8 mouse cellular contexts compared by ENCODE assay signal in the genomic region with DNA sequence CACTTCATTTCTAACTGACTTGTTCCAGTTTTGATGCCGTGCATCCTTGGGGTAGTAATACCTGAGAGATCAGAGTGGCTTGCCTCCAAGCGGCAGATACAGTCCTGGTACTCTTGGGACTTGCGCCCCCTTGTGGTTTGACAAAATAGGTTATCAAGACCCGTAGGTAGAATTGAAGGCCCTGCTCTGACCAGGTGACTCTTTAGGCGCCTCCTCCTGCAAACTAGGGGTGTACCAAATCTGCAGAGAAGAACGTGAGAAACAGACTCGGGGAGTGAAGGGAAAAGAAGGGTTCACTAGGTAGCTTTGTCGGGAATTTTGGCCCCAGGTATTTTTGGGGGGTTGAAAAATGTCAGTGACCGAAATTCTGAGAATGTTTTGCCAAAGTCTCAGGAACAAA. TPM values are rescaled to one million over a fixed set of nuclear protein-coding genes. Genes with fewer than 3 reads are reported as not detected.
DNase-seq lines count a peak whose midpoint lies in the region; ATAC-seq and TF ChIP-seq lines count a peak whose summit lies in the region.

No protein-coding gene starts in this region.

- no peaks in the 10 kb centered on the region for H3K4me1 ChIP-seq in ES-Bruce4 (ENCODE audit: control insufficient read depth, insufficient read depth, low read length)
- peaks cover 17% of the 10 kb centered on the region for H3K4me1 ChIP-seq in forebrain, embryonic 12.5 days
- peaks cover 14% of the 10 kb centered on the region; the same call in 1 of the 2 replicates for H3K4me1 ChIP-seq in heart, postnatal 0 days (ENCODE audit: control insufficient read depth, insufficient read depth)
- H3K4me1 ChIP-seq in liver, embryonic 16.5 days (ENCODE audit: control insufficient read depth, low read depth, low read length), result peaks cover 9% of the 10 kb centered on the region
- peaks cover 12% of the 10 kb centered on the region for H3K4me1 ChIP-seq in neural tube, embryonic 12.5 days
- peaks cover 2% of the 10 kb centered on the region; the same call in 1 of the 2 replicates for H3K4me1 ChIP-seq in stomach, postnatal 0 days (replicated peaks; ENCODE audit: control insufficient read depth, insufficient read depth)

- TF ChIP-seq POLR2A in ES-Bruce4 (IDR thresholded peaks at IDR 0.05; ENCODE audit: insufficient read depth, low read length), result no peak

- no peaks in the 10 kb centered on the region for H3K9me3 ChIP-seq in ES-Bruce4 (replicated peaks; ENCODE audit: control insufficient read depth, insufficient read depth, low read length, poor library complexity, severe bottlenecking)
- no peaks in the 10 kb centered on the region for H3K9me3 ChIP-seq in forebrain, embryonic 12.5 days
- H3K9me3 ChIP-seq in heart, postnatal 0 days (replicated peaks; ENCODE audit: control insufficient read depth, low read length), result no peaks in the 10 kb centered on the region
- H3K9me3 ChIP-seq in liver, embryonic 16.5 days (replicated peaks; ENCODE audit: control insufficient read depth, low read length), result no peaks in the 10 kb centered on the region
- H3K9me3 ChIP-seq in neural tube, embryonic 12.5 days, result no peaks in the 10 kb centered on the region
- no peaks in the 10 kb centered on the region for H3K9me3 ChIP-seq in stomach, postnatal 0 days (ENCODE audit: control insufficient read depth, low read length)

- H3K9ac ChIP-seq in ES-Bruce4 (ENCODE audit: low read depth, poor library complexity, severe bottlenecking), result peak overlapping the region; percentile 35
- H3K9ac ChIP-seq in forebrain, embryonic 12.5 days, result 0 out of 2 replicates have a peak overlapping the region, but pooled peaks have one; percentile 9
- peak overlapping the region; percentile 20; the same call in 1 of the 2 replicates for H3K9ac ChIP-seq in heart, postnatal 0 days (replicated peaks; ENCODE audit: low read depth, low read length)
- peak overlapping the region; percentile 33; the same call in 1 of the 2 replicates for H3K9ac ChIP-seq in liver, embryonic 16.5 days (ENCODE audit: low read depth, low read length)
- no peak overlapping the region for H3K9ac ChIP-seq in neural tube, embryonic 12.5 days
- peak overlapping the region; percentile 49; the same call in 1 of the 2 replicates for H3K9ac ChIP-seq in stomach, postnatal 0 days (ENCODE audit: low read length)

- H3K4me3 ChIP-seq in ES-Bruce4 (ENCODE audit: low read depth, low read length), result peak overlapping the region; percentile 12; the same call in 1 of the 2 replicates
- H3K4me3 ChIP-seq in forebrain, embryonic 12.5 days (replicated peaks), result no peak overlapping the region
- H3K4me3 ChIP-seq in heart, postnatal 0 days (ENCODE audit: low read depth, low read length), result peak overlapping the region; percentile 23; the same call in 1 of the 2 replicates
- peak overlapping the region; percentile 34 for H3K4me3 ChIP-seq in liver, embryonic 16.5 days (ENCODE audit: low read depth, low read length)
- no peak overlapping the region for H3K4me3 ChIP-seq in neural tube, embryonic 12.5 days
- no peak overlapping the region for H3K4me3 ChIP-seq in stomach, postnatal 0 days (ENCODE audit: low read depth, low read length)

- DNase-seq in c-Kit-positive CD71-positive TER-119-positive erythroid progenitor cells, embryonic 14.5 days (ENCODE audit: low spot score), result peak; percentile 86
- DNase-seq in heart, postnatal 0 days (ENCODE audit: low spot score), result peak; percentile 61
- peak; percentile 88 to 92 for DNase-seq in kidney, postnatal 36 days
- DNase-seq in stomach, postnatal 0 days (ENCODE audit: low spot score), result peak; percentile 84

- peak; percentile 74 for ATAC-seq in forebrain, embryonic 12.5 days (ENCODE audit: low FRiP score)
- ATAC-seq in heart, postnatal 0 days (ENCODE audit: insufficient read depth, low read depth), result peak; percentile 72
- peak; percentile 76 for ATAC-seq in liver, embryonic 16.5 days (ENCODE audit: low read depth)
- ATAC-seq in neural tube, embryonic 12.5 days (ENCODE audit: low FRiP score, low read depth), result peak; percentile 38; the same call in 1 of the 2 replicates
- ATAC-seq in stomach, postnatal 0 days (ENCODE audit: low FRiP score, low TSS enrichment), result peak; percentile 86

- WGBS in forebrain, embryonic 12.5 days, result 5% methylated on average over 9 of the region's 9 CpGs
- 5% methylated on average over 9 of the region's 9 CpGs for WGBS in heart, postnatal 0 days
- 2% methylated on average over 9 of the region's 9 CpGs for WGBS in liver, embryonic 16.5 days (ENCODE audit: insufficient replicate concordance)
- 3% methylated on average over 9 of the region's 9 CpGs for WGBS in neural tube, embryonic 12.5 days
- 5% methylated on average over 9 of the region's 9 CpGs for WGBS in stomach, postnatal 0 days

- no peak for TF ChIP-seq EP300 in ES-Bruce4 (IDR thresholded peaks at IDR 0.05; ENCODE audit: insufficient read depth, low read depth, low read length)
- no peak for TF ChIP-seq EP300 in heart, postnatal 0 days (IDR thresholded peaks at IDR 0.05; ENCODE audit: low read depth)
- TF ChIP-seq EP300 in stomach, postnatal 0 days (optimal IDR thresholded peaks at IDR 0.05), result no peak

- no peaks in the 10 kb centered on the region for H3K27me3 ChIP-seq in ES-Bruce4 (ENCODE audit: control insufficient read depth, insufficient read depth, low read length, poor library complexity, severe bottlenecking)
- no peaks in the 10 kb centered on the region; the same call in 1 of the 2 replicates for H3K27me3 ChIP-seq in forebrain, embryonic 12.5 days
- no peaks in the 10 kb centered on the region for H3K27me3 ChIP-seq in heart, postnatal 0 days (ENCODE audit: control insufficient read depth, insufficient read depth, low read length)
- H3K27me3 ChIP-seq in liver, embryonic 16.5 days (ENCODE audit: control insufficient read depth, insufficient read depth, low read depth, low read length), result 0 out of 2 replicates have a peak, but pooled peaks cover 3% of the 10 kb centered on the region
- H3K27me3 ChIP-seq in neural tube, embryonic 12.5 days (replicated peaks), result no peaks in the 10 kb centered on the region
- no peaks in the 10 kb centered on the region for H3K27me3 ChIP-seq in stomach, postnatal 0 days (ENCODE audit: control insufficient read depth, insufficient read depth, low read length)

- H3K36me3 ChIP-seq in ES-Bruce4 (ENCODE audit: control insufficient read depth, insufficient read depth, low read length, poor library complexity, severe bottlenecking), result no peaks in the 10 kb centered on the region
- H3K36me3 ChIP-seq in forebrain, embryonic 12.5 days (replicated peaks), result no peaks in the 10 kb centered on the region
- no peaks in the 10 kb centered on the region for H3K36me3 ChIP-seq in heart, postnatal 0 days (replicated peaks; ENCODE audit: control insufficient read depth, insufficient read depth, low read length)
- H3K36me3 ChIP-seq in liver, embryonic 16.5 days (ENCODE audit: control insufficient read depth, insufficient read depth), result no peaks in the 10 kb centered on the region
- H3K36me3 ChIP-seq in neural tube, embryonic 12.5 days, result no peaks in the 10 kb centered on the region
- H3K36me3 ChIP-seq in stomach, postnatal 0 days (ENCODE audit: control insufficient read depth, insufficient read depth, low read length), result no peaks in the 10 kb centered on the region

- peak overlapping the region; percentile 95 for H3K27ac ChIP-seq in ES-Bruce4 (ENCODE audit: insufficient read depth, low read length)
- H3K27ac ChIP-seq in forebrain, embryonic 12.5 days, result no peak overlapping the region
- peak overlapping the region; percentile 64 for H3K27ac ChIP-seq in heart, postnatal 0 days (ENCODE audit: low read depth)
- H3K27ac ChIP-seq in liver, embryonic 16.5 days (ENCODE audit: low read length), result peak overlapping the region; percentile 55
- no peak overlapping the region for H3K27ac ChIP-seq in neural tube, embryonic 12.5 days
- peak overlapping the region; percentile 53; the same call in 1 of the 2 replicates for H3K27ac ChIP-seq in stomach, postnatal 0 days (replicated peaks)

- peak; percentile 69 for TF ChIP-seq CTCF in ES-Bruce4 (IDR thresholded peaks at IDR 0.05; ENCODE audit: low read depth, low read length)
- TF ChIP-seq CTCF in heart, postnatal 0 days (IDR thresholded peaks at IDR 0.05; ENCODE audit: low read depth), result peak; percentile 79
- TF ChIP-seq CTCF in stomach, postnatal 0 days (IDR thresholded peaks at IDR 0.05; ENCODE audit: low read depth), result peak; percentile 86

- peak overlapping the region; percentile 41 for H3K4me2 ChIP-seq in forebrain, embryonic 12.5 days
- peak overlapping the region; percentile 56 for H3K4me2 ChIP-seq in heart, postnatal 0 days (ENCODE audit: low read depth, low read length)
- H3K4me2 ChIP-seq in liver, embryonic 16.5 days (ENCODE audit: low read depth, low read length), result peak overlapping the region; percentile 68
- peak overlapping the region; percentile 52 for H3K4me2 ChIP-seq in neural tube, embryonic 12.5 days (replicated peaks)
- H3K4me2 ChIP-seq in stomach, postnatal 0 days (replicated peaks; ENCODE audit: low read depth), result peak overlapping the region; percentile 46

RNA-seq across cellular contexts. Expression of a gene that starts 7.9 kb away (rescaled TPM):
- 0.61 and 1.3 TPM in 2 replicates for polyA plus RNA-seq in ES-Bruce4 (2011; ENCODE audit: insufficient read depth, insufficient read length, low read depth, missing spikeins)
- 0.40 TPM in 1 of 2 replicates, not detected in the other for polyA plus RNA-seq in forebrain, embryonic 12.5 days (2016; fragmentation: Nextera tagmentation; extraction: Ambion mirVana)
- total RNA-seq in heart, postnatal 0 days (2014; rRNA removed; ENCODE audit: low replicate concordance), result 3.2 and 16.5 TPM in 2 replicates
- polyA plus RNA-seq in heart, postnatal 0 days (2015; fragmentation: Nextera tagmentation; extraction: Ambion mirVana), result 8.7 and 9.4 TPM in 2 replicates
- polyA plus RNA-seq in liver, embryonic 16.5 days (2015; fragmentation: Nextera tagmentation; extraction: Ambion mirVana), result 27.6 and 28.4 TPM in 2 replicates
- 1.3 and 1.5 TPM in 2 replicates for polyA plus RNA-seq in neural tube, embryonic 12.5 days (2016; fragmentation: Nextera tagmentation; extraction: Ambion mirVana)
- polyA plus RNA-seq in stomach, postnatal 0 days (2015; fragmentation: Nextera tagmentation; extraction: Ambion mirVana), result 264 and 268 TPM in 2 replicates

Comparison
In these comparisons a context has a peak if more than half of its experiments do, and no peak if none do; other contexts are left out.
1. H3K27ac ChIP-seq: peak in ES-Bruce4 (single experiment), heart, postnatal 0 days (single experiment), liver, embryonic 16.5 days (single experiment) and stomach, postnatal 0 days (single experiment); none in forebrain, embryonic 12.5 days (single experiment) and neural tube, embryonic 12.5 days (single experiment).
2. H3K4me3 ChIP-seq: peak in ES-Bruce4 (single experiment), heart, postnatal 0 days (single experiment) and liver, embryonic 16.5 days (single experiment); none in forebrain, embryonic 12.5 days (single experiment), neural tube, embryonic 12.5 days (single experiment) and stomach, postnatal 0 days (single experiment).
3. Peak in every context shown above with its lines, with median percentiles within 50 percentile points of each other: CTCF ChIP-seq, DNase-seq, ATAC-seq and H3K4me2 ChIP-seq.